Mouse (Mus musculus) T-cell, adult 2 months (primary cell): ENCODE measurements around the gene Lsmem1.

Experiments
- DNase-seq: peaks from one replicate; pipeline ENCODE4 v3.0.0; 2022; ENCODE audit warnings: low spot score

Lsmem1 gene

DNA sequence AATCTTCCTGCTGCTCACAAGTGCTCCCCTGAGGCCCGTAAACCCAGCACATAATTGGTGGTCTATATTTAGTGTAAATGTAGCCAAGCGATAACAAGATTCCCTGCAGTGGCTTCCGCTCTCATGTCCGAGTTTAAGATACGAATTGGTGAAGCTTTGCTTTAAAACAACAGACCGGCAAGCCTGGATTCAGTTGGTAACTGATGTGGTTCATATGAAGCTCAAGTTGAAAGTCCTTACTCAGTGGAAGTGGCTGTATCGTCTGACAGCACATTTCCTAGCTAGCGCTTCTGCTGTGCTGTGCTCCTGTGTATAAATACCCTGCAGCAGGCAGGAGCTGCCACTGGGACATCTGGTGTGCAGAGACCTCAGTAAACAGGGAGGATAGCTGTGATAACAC is at the start of gene Lsmem1:
TSS of gene Lsmem1 (minus strand) at position 189 of the 400 bp plus-strand sequence.
- peak; percentile 22 for DNase-seq

- peak; percentile 61 for DNase-seq
Observed at GRCm38 (mm10) chr12:40248454-40249180, 49.3 kb upstream of the Lsmem1 start, which contains the start of gene Ifrd1. TSS of gene Ifrd1 (minus strand) at chr12:40248504.

- no peak for DNase-seq
Observed at GRCm38 (mm10) chr12:40247976-40248375, 48.7 kb upstream of the Lsmem1 start.

- DNase-seq: no peak
Observed at GRCm38 (mm10) chr12:40247384-40247783, 48.1 kb upstream of the Lsmem1 start.

DNA sequence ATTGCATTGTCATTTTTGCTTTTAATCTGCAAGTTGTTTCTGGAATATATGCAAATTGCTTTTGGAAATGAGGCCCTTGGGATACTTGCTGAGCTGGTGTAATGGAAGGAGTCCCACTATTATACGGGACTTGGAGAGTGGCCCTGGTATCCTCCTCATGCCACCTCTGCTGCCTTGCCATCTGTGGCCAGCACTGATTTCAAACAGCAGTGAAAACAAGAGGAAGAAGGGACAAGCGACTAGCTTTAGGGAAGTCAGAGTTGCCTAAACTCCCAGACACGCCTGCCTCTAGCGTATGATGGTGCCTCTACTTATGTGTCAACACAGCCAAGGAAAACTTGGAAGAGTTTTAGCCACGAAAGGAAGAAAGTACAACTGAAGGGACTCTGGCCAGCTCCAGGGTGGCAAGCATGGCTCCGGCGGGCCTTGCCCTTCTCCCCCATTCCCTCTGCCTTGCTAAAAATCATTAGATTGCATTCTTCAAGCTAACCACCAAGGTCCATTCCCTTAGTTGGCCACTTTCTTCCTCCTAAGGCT is 46.2 kb upstream of the Lsmem1 start:
- no peak for DNase-seq

GRCm38 (mm10) chr12:40244926-40245325 is 45.6 kb upstream of the Lsmem1 start:
- DNase-seq: no peak

DNA sequence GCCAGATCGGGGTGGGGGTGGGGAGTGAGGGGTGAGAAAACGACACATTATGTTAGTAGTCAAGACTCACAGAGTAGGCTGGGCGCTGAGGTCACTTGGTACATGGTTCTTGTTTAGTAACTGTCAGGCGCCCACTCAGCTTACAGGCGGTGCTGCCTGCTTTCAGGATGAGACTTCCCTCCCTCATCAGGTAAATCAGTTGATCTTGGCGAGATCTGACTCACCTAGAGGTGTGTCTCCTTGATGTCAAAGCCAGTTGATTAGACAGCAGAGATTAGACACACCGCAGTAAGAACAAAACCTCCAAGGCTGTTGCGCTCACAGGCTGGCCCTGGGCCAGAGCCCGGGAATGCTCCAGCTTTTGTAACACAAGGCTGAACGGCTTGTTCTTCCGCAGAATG is 44.5 kb upstream of the Lsmem1 start:
- DNase-seq: no peak

DNA sequence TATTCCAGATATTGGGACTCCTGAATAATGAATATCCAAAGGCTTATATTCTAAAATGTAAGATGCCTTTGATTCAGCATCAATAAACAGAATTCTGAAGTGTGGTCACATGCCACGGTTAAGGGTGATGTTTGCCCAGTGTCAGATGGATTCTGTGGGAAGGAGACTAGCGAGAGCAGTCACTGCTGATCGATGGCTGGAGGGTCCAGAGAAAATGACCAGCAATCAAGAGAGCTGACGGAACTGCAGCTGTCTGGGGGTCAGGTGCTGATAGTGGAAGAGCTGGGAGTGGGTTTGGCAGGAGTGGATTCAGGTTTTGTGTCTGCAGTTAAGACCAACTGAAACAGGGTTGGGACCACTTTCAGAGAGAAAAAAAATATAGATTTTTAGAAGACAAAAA is 44.0 kb upstream of the Lsmem1 start:
- no peak for DNase-seq

- DNase-seq: no peak
Observed at GRCm38 (mm10) chr12:40239161-40239560, 39.9 kb upstream of the Lsmem1 start.

DNA sequence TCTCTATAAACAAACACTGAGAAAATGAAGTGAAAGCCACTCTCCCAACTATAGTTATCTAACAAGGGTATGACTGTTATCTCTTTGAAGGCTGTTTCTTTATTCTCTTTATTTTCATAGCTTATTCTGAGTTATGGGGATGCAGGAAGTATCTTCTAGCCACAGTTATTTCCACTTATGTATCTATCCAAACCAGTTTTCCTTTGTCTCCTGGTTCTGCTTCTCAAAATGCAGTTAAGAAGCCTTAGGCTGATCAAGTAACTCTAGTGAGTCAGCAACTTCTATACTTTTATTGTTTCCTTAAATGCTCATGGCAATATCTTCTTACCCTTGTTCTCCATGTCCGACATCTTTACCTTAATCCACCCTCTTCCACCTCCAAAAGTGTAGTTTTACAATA is 32.9 kb upstream of the Lsmem1 start:
- no peak for DNase-seq

DNA sequence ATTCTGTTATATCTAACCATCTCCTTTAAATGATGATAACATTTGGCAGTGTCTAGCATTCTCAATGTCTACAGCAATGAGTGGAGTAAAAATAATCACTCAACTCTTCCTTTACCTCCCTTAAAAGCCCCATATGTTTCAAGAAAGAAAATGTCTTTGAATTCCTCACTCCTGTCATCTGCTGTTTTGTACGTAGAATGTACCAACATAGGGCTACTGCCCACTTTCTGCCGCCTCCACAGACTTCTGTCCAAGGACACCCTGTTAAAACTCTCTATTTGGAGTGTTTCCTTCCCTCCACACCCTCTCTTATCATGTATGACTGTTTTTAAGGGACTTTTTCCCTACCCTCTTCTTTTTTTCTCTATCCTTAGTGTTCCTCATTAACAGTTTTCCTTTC is 32.3 kb upstream of the Lsmem1 start:
- no peak for DNase-seq

DNA sequence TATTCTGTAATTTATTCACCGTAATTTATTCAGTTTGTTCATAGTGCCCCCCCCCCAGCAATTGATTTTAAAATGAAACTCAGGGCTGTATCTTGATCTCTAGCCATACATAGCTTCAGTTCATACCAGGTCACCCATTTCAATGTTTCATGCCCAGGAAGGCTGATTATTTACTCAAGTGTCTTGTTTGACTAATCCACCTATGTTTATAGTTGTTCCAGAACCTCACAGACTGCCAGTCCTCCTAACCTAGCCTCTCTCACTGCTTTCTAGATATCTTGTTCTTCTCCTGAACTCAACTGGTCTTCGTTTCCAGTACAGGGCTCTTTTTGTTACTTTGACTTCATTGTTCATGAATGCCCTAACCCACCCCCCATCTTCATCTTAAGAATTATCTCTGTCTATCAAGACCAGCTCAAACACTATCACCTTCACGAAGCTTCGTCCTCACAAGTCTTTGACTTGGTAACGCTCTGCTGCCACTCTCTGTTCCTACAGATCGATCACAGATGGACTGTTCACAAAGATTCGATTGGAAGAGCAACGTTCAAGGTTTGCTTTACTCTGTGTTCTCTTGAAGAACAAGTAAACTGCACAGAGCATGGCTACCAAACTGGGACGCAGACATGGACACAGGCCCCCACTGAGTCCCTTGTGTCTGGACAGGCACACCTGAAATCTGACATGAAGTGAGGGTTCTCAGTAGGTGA is 25.0 kb upstream of the Lsmem1 start:
- no peak for DNase-seq

- peak; percentile 23 for DNase-seq
Observed at GRCm38 (mm10) chr12:40223676-40224075, 24.4 kb upstream of the Lsmem1 start.

- peak; percentile 99 for DNase-seq
Observed at GRCm38 (mm10) chr12:40223082-40223619, 23.9 kb upstream of the Lsmem1 start.

DNA sequence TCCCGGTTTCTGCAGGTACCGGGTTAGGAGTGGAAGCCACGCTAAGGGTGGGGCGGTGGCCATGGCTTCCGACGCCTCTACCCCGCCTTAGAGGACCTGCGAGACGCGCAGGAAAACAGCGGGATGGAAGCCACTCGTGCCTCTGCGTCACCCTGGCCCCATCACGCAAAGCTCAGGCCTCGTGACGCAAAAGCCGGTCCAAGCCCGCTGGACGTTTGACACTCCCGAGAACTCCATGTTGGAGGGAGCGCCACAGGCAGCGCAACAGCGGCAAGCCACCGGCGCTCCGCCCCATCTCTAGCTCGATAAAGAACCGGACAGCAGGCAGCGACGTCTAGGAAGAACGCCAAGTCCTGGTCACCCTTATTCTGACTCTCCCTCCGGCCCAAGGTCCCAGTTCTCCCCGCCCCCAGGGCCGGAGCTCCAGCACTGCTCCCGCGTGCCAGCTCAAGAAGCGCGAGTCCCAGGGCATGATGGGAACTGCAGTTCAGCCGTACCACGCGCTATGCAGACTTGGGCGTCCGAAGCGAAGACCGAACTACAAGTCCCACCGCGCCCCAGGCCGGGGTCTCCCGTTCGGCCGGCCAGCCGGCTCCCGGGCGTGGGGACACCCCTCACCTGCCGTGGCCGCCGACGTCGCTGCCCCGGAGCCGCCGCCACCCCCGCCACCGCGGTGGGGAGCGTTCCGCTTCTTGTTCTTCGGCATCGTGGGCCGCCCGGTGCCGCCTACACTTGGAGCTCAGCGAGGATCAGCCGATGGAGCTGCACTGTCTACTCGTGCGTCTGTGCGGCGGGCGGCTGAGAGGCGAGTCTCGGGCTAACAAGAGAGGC is 23.2 kb upstream of the Lsmem1 start:
- DNase-seq: peak; percentile 85

DNA sequence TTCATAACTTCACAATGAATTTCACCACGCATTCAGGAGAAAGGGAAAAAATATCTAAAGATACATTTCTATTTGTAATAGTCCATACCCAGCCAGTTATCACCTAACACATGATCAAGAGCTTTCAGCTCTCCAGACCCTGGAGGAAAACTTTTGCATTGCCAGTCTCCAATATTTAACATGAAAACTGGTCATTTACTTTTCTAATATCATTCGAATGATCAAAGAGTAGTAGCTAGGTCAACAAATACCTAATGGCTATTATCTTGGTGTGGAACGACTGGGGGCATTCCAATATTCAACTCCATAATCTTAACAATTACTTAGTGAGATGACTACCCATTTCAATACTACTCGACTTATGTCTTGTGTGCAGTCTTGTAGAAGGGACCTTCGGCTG is 22.3 kb upstream of the Lsmem1 start:
- DNase-seq: no peak

DNA sequence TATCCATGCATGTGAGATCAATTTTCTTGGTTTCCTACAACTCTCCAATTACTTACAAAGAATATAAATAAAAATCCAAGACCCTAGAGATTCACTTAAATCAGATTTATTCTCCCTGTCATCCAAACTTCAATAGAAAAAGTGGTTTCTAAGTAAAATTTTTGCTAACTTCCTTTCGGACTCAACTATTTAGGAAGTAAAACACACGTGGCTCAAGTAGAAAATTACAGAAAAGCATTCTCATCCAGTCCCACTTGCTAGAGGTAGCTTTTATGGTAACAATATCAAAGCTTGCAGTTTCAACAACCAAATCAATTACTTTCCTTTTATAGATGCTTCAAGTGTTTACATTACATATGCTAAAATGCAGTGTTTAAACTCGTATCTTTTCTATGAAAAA is 21.6 kb upstream of the Lsmem1 start:
- no peak for DNase-seq

DNA sequence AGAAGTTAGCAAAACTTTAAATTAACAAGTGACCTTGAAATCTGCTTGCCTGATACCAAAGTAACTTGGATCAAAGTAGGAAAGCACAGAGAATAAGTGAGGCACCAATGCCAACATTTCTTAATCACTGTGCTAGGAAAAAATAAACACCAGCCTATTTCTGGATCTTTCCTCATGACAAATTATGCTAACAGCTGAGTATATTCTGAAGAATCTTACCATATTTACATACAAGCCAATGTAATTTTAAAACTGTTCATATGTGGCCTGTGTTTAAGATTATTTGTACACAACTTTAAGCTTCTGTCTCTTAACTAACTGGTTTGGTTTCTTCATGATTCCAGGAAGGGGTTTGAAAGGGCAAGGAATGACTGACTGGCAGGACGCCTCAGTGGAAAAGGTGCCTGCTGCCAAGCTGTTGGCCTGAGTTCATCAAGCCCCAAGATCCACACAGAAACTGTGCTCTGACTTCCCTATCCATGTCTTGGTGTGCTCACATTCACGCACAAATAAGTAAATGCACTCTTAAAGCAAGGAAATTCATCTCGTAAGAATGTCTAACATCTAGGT is 20.8 kb upstream of the Lsmem1 start:
- DNase-seq: no peak

- DNase-seq: no peak
Observed at GRCm38 (mm10) chr12:40218430-40218945, 19.2 kb upstream of the Lsmem1 start.

GRCm38 (mm10) chr12:40217776-40218175 is 18.5 kb upstream of the Lsmem1 start:
- DNase-seq: no peak
